Mouse (Mus musculus) bone marrow macrophage, adult 2 months (primary cell): ENCODE results near the gene Fgg.

Experiments
- CTCF ChIP-seq: IDR thresholded peaks from 2 replicates; pipeline ENCODE4 v1.5.1; 2012; ENCODE audit warnings: low read depth, mild to moderate bottlenecking, low read length, moderate library complexity
- POLR2A ChIP-seq: IDR thresholded peaks from 2 replicates; pipeline ENCODE4 v1.6.1; 2012; ENCODE audit warnings: mild to moderate bottlenecking, low read depth, low read length, borderline replicate concordance

DNA sequence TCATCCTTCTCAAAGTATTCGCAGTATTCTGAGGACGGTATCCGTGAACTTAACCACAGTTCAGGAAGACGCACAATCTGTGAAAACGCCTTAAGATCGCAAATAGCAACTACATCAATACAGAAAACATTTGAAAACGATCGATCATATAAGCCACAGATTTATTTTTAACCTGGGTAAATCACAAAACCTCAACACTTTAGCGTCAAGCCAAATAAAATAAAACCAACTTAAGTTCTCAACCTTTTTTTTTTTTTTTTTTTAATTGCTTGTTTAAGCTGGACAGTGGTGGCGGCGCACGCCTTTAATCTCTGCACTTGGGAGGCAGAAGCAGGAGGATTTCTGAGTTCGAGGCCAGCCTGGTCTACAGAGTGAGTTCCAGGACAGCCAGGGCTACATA, 47.2 kb downstream of the Fgg start:
- TF ChIP-seq POLR2A = no peak
- TF ChIP-seq CTCF = no peak
